Mouse (Mus musculus) left cerebral cortex, postnatal 4 days (tissue): ENCODE measurements around the gene Gm9945. TPM values are rescaled to one million over a fixed set of nuclear protein-coding genes. Genes with fewer than 3 reads are reported as not detected.

ENCODE experiments used
- DNase-seq: peaks from one replicate; pipeline ENCODE4 v3.0.0-alpha.2; 2022
- intact Hi-C: fragments of 180-260 bp; cut with DNase I; formaldehyde crosslinking; loops from one replicate; pipeline ENCODE4 v1.15.1; 2025
- total RNA-seq, 2 experiments: library from RNA; stranded (reverse); gene quantifications; 2 replicates each; pipeline ENCODE4 v1.2.3; 2021

The Gm9945 gene
- total RNA-seq, 2 experiments from 2014 or later: 0.52 to 0.98 TPM

DNA sequence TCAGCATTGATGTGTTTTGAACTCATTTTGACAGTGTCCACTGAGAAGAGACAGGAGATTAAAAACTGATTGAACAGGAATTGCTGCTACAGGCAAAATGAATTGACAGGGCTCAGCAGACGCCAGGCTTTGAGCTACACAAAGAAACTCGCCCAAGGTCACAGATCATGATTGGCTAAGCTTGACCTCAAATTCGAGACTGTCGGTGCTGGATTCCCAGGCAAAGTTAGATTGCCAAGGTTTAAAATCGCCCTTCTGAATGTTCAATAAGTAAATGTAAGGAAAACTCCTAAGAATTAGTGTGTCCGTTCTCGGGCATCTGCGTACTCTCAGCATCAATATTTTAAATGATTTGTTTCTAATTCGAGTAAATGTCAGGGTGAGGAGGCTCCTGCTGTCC is 9.5 kb downstream of the Gm9945 start:
- intact Hi-C loops: no loop called here
- no peak for DNase-seq

DNA sequence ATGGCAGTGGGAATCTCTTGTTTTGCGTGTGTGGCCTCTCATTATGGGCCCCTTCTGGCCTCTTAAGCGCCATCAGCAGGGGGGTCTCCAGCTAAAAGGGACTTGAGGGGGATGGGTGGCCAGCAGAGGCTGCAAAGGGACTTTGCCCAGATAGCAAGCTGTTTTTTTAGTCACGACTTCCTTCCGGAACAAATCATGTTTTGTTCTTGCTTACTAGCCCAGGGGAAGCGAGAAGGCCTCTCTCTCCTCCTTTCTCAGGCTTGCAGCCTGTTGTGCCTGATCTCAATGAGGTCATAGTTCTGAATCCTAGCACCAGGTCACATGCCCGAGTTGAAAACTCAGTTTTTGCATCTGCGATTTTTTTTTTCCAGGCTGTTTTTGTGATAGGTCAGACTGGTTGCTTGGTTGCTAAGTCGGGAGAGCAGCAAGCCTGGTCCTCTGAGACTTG is 12.0 kb downstream of the Gm9945 start:
- peak; percentile 70 for DNase-seq
- intact Hi-C loops: no loop called here

DNA sequence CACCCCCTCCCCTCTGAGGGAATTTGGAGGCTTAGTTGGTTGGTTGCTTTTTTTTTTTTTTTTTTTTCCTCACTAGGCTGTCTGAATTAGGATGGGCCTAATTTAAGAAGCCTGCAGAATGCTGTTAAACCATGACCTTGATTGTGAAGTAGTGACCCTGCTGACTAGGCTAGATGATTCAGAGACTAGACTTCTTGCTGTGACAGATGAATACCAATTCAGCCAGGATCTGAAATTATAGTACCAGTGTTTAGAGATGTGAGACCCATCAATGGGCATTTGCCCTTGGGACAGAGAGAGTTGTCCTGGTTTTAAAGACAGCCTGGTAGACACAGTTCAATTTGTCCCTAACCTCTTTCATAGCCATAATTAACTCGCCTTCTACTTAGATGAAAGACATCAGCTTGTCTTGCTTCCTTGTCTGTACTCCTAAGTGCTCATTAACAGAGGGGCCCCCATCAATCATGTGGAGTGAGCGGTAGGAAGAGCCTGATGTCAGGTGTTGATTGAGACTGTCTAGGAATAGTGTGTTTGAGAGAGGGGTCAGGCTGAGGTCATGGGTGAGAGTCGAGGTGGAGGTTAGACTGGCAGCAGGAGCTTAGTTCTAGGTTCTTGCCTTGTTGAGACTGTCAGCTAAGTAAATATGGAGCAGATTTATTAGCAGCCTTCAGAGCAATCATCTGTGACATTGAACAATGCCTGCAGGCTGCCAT is 13.4 kb downstream of the Gm9945 start:
- no peak for DNase-seq

DNA sequence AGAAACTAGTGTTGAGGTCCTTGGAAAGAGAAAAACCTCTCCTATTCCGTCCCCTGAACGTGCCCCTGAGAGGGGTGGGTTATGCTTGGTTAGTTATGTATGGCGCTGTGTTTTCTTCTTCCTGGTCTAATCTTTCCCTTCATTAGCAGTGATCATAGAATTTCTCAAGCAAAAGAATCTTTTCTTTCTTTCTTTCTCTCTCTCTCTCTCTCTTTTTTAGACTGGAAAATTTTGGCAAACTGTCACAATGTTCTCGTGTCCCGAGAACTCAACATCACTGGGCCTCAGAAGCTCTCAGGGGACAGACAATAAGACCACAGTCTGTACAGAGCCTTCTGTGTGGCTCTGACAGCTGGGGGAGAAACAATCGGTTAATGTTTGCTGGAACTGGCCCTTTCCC is 15.5 kb downstream of the Gm9945 start:
- intact Hi-C loops: no loop called here
- DNase-seq: no peak

More for the DNA sequence above, 13.4 kb downstream of the Gm9945 start:
- intact Hi-C loops: no loop called here

DNA sequence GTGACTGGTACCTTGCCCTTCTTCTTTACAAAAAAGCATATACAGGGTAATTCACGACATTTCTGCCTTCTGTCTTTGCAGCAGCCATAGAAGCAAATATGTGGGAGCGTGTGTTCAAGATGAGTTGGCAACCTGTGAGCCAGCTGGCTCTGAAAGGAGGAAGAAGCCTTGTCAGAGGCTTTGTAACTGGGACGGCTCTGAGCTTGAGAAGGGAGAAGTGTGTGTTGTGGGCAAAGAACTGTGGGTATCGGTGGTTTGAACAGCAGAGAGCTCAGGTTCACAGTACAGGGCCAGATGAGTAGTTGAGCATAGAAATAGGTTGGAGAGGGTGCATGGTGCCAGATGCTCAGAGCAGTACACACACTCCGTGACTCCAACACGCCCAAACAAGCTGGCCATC is 17.0 kb downstream of the Gm9945 start:
- no peak for DNase-seq
- intact Hi-C loops: no loop called here

DNA sequence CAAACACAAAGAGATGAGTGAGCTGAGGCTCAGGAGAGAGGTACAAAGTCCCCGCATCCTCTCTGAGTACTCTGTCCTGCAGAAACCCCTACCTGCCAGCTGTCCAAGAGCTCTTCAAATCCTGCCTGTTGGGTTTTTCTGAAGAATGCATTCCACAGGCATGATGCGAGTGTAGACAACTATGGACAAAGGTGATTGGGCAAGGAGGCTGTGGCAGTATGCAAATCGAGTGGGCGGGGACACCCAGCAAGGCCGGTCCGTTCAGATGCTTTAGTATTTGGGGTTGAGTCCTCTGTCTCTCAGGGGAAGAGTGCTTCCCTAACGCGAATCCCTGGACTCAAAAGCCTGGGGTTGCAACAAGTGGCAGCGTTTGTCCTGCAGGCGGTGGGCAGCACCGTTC is 20.6 kb downstream of the Gm9945 start:
- intact Hi-C loops: no loop called here
- no peak for DNase-seq

DNA sequence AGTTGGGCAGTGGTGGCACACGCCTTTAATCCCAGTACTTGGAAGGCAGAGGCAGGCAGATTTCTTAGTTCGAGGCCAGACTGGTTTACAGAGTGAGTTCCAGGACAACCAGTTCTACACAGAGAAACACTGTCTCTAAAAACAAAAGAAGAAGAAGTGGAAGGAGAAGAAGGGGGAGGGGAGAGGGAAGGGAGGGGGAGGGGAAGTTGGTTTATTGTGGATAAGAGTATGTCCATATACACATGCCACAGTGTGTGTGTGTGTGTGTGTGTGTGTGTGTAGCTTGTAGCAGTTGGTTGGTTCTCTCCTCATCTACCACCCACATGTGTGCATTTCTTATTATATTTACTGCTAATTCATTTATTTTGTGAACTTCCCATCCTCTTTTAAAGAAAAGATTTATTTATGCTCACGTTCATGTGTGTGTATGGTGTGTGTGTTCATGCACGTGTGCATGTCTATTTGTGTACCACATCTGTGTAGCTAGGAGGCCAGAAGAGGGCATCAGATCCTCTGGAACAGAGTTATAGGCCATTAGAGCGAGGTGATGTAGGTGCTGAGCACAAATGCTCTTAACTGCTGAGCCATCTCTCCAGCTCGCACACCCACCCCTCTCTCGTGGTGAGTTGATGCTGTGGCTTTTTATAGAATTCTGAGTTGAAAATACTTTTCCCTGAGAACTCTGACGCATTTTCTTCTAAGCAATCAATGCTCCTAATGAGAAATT is 22.2 kb downstream of the Gm9945 start:
- intact Hi-C loops: no loop called here
- no peak for DNase-seq

DNA sequence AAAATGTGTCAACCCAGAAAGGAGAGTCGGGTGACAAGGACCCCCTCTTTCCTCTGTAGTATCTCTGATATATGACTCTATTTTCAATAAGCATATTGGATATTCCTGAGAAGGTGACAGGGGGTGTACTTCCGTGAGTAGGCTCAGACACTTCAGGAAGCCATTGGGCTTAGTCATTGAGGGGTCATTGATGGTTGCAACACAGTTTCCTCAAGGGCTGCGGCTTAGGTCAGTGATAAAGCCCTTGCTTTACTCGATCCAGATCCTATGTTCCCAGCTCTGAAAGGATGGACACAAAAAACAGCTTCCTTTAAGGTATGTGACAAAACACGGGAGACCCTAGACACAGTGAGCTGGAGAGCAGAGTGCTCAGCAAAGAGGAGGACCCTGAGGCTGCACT is 23.8 kb downstream of the Gm9945 start:
- no peak for DNase-seq
- intact Hi-C loops: no loop called here

DNA sequence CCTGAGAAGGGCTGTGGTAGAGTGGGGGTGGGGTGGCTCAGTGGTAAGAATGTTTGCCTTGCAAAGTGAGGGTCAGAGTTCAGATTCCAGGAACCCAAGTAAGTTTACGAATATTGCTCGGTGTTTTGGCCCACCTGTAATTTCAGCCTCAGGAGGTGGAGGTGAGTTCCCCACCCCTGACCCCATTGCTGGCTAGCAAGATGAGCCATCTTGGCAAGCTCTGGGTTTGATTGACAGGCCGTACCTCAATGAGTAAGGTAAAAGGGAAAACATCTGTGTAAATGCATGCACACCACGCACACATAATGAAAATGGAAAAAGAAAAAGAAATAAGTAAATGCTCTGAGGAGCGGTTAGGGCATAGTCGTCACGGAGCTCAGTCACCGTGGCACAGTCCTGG is 24.4 kb downstream of the Gm9945 start:
- intact Hi-C loops: no loop called here

DNA sequence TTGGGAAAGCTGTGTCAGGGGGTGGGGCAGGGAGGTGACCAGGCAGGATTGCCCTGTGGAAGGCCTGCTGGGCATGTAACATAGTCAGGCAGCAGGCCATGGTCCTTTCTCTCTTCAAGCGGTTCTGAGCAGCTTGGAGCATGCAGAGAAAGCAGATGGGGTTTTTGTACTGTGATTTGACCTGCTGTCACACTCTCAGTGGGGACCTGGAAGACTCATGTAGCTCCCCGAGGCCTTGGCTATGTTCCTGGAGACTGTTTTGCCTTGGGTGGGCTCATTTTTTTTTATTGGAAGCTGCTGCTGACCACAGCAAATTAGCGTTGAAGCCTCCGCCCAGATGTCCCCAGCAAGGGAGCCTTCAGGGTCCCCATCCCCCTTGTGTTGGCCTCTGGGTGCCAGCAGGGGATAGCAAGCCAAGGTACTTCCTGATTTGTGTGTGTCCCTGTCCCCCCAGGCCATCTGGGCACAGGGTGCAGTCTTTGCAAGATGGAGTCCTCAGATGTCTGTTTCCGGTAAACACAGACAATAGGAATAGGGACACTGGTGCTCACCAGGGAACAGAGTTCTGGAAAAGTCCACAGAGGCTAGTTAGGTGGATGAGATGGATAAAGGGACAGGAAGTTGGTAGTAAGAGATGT is 25.2 kb downstream of the Gm9945 start:
- intact Hi-C loops: no loop called here
- peak; percentile 90 for DNase-seq

More for the DNA sequence above, 24.4 kb downstream of the Gm9945 start:
- DNase-seq: no peak

DNA sequence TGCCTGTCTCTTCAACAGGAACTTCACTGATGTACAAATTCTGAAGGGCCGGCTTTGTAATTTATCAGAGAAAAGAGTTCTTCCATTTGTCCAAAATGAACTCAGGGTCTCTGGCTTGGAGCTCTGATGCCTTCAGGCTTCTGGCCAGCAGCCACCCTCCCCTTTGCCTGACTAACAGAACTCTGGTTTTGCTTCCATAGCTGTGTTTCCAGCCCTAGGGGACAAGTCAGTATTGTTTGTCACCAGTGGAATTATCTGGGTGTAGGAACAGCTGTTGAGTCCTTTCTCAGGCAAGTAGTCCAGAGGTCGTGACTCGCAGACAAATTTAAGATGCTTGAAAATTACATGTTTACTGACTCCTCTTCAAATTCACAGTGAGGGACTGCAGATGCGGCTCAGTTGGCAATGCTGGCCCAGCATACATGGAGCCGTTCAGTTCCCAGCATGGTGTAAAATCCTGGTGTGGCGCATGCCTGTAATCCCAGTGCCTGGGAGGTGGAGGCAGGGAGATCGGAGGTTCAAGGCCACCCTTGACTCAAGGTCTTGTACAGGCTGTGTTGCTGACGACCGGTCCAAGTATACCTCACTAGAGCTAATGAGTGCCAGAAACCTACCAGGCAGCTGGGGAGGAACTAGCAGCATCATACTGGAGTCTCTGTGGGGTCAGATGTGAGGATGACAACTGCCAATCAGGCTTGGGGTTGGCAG is 27.3 kb downstream of the Gm9945 start:
- intact Hi-C loops: no loop called here
- no peak for DNase-seq

DNA sequence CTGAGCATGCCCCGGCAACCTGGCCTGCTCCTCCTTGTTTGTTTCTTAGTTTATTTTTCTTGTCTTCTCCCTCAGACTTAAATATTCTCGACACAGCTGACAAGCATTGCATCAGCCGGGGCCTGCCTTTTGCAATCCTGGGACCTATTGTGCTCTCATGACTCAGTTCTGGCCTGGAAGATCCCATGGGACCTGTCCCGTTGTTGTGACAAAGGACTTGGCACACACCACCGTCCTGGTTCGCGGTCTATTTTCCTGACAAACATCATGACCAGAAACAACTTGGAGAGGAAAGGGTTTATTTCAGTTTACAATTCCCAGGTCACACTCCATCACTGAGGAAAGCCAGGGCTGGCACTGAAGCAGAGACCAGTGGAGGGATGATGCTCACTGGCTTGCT is 28.2 kb downstream of the Gm9945 start:
- DNase-seq: no peak
- intact Hi-C loops: no loop called here

DNA sequence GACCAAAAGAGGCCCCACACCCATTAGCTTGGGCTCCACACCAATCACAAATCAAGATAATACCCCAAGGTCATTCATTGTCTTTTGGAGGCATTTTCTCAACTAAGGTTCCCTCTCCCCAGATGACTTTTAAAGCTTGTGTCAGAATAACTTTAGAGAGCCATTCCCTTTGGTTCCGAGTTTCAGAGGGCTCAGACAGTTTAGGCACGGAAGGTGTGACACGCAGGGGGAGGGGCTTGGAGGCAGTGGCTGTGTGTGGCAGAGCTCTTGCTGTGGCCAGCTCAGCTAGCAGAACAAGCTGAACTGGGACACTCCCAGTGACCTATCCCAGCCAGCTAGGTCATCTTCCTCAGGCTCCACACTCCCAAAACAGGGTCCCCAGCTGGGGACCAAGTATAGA is 28.6 kb downstream of the Gm9945 start:
- intact Hi-C loops: no loop called here
- DNase-seq: no peak

DNA sequence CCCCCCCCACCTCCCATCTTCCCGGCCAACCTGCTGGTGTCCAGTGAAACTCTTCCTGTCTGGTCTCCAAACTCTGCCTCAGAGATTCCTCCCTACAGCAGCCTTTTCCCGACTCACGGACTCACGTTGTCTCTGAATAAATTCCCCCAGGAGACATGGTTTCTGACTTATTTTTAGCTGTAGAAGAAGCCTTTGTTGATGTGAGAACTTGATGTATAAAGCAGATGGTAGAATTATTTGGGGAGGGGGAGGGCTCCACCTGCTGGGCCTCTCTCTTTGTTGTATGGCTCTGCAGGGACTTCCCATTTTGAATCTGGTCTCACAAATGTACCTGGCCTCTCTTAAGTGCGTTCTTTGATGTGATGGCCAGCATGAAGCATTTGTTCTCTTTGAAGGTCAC is 30.4 kb downstream of the Gm9945 start:
- intact Hi-C loops: no loop called here
- no peak for DNase-seq

DNA sequence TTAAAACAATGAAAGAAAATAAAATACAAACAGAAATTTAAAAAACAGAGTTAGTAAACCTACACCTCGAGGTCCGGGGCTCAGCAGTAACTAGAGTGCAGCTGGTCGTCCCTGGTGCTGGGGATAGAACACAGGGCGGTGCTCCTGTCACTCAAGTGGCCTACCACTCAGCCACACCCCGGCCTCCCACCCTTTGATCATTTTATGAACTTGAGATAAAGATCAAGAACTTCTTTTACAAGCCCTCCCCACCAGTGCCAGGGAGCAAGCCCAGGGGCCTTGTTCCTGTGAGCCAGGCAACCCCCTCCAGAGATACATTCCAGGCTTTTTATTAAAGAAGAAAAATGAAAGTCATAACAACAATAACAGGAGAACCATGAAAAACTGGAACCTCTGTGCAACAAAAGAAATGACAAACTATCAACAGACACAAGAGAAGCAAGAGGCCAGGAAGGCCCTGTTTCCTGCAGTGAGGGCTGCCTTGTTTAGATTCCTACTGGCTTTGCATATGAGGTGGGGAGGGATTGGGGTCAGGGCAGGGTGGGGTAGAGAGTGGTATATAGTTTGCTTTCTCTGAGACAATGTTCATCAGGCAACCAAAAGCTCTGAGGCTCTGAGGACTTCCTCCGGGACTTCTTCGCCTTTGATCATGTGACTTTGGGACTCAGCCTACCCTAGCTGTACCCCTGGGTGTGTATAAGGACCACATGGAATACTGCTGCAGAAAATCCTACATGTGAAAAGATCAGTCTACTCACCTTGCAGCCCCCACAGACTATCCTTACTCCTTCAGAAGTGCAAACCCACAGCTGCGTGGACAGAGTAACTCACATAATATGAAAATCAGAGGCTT is 37.0 kb downstream of the Gm9945 start:
- intact Hi-C loops: no loop called here
- no peak for DNase-seq

DNA sequence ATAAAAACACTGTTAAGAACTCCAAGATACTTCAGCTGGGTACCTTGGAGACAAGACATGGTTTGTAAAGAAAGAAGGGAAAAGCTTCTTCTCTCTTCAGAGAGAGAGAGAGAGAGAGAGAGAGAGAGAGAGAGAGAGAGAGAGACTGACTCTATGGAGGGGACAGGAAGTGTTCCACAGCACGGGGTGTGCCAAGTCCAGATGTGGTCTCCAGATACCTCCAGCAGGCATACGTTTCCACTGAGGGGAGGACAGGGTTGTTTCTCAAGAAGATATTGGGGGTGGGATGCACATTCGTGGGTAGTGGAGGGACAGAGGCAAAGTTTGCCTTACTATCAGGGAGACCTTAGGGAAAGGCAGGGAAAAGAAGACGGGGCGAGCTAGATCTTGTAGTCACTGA is 38.8 kb downstream of the Gm9945 start:
- DNase-seq: no peak
- intact Hi-C loops: no loop called here

DNA sequence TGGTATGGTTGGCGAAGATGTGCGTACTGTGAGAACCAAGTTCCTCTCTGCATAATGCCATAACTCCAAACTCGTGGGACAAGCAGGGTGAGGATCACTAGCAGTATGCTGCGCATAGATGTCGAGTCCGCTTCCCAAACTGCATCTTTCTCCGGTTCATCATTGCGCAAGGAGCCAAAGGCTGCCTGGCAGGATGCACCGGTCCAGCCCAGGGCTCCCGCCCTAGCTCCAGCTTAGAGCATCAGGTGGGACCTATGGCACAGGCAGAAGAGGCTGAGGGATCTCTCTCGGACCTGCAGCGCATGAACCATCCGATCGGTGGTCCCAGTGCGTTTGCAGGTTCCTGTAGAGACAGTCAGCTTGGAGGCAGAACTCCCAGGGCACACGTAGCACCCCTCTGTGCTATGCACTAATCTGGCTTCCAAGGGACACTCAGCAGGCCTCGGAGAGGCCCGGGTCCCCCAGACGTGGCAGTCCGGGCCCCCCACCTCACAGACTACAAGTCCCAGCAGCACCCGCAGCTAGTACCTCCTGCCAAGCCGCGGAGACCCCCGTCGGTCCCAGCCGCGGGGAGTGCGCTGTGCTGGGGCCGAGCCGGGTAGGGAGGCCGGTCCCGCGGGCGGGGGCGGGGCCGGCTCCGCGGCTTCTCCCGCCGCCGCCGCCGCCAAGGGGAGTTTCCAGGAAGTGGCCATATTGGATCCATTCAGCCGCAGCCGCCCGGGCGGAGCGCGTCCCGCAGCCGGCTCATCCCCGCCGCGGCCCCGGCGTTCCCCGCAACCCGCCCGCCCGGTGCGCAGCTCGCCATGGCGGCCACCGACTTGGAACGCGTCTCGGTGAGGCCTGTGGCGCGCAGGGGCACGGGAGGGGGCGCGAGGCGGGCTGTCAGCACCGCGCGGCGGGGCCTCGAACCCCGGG is 39.5 kb downstream of the Gm9945 start, which contains the start of gene Sept8:
TSS of gene Sept8 (plus strand) at position 51 of the 915 bp plus-strand sequence.
- intact Hi-C loops: no loop called here

DNA sequence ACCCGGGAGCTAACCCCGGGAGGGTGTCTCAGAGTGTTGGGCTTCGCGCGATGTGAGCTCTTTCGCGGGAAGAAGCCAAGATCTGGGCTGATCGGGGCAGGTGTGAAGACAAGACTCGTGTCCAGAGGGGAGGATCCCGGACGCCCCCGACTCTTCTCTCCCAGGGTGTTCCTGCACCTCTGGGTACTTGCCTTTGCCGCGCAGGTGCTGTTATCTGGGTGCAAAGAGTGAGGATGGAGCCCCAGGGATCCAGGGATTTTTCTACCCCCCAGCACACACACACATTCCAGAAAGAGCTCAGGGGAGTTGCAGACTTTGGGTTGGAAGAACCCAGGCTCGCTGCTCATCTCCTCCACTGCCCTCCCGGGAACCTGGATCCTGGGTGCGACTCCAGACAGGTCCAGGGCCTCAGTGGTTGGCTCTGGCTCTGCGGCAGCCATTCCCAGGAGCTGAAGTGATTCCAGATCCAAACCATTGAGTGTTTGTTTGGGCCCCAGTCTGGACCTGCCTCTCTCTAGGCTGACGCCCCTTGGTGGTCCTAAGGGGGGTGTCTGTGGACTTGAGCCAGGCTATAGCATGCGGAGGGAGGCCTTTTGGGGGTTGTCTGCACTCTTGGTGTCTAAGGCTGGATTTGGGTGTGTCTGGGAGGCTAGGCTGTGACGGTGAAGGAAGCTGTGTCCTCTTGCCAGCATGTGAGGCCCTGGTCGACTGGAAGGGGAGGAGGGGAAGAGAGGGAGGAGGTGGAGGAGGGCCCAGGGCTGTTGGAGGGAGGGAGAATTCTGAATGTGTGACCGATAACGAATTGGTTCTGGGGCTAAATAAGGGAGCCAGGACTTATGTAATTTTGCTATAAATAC is 40.4 kb downstream of the Gm9945 start:
- intact Hi-C loops: no loop called here
- peak; percentile 52 for DNase-seq

More for the DNA sequence above, 39.5 kb downstream of the Gm9945 start, which contains the start of gene Sept8:
- DNase-seq: peak; percentile 50
